Mouse (Mus musculus): ENCODE measurements around the gene Rnf5. TPM values are rescaled to one million over a fixed set of nuclear protein-coding genes. Genes with fewer than 3 reads are reported as not detected.

The Rnf5 gene
- polyA plus RNA-seq, 1 experiment = 34.1 TPM

GRCm38 (mm10) chr17:34593752-34594525, 9.6 kb downstream of the Rnf5 start:
- H3K27ac ChIP-seq (ENCODE audit: insufficient read depth, low read length) = no peak overlapping the region
- peaks cover 3% of the 10 kb centered on the region; the same call in 1 of the 2 replicates for H3K4me1 ChIP-seq (ENCODE audit: control insufficient read depth, insufficient read depth, low read length)
- H3K4me3 ChIP-seq (ENCODE audit: insufficient read depth, low read length) = peak overlapping the region; percentile 69
- no peak for TF ChIP-seq POLR2A (IDR thresholded peaks at IDR 0.05; ENCODE audit: low read depth, low read length)
- 0 out of 2 replicates have a peak, but pooled peaks have one; percentile 2 for TF ChIP-seq CTCF (IDR thresholded peaks at IDR 0.05; ENCODE audit: borderline replicate concordance, insufficient read depth, low read length)

GRCm38 (mm10) chr17:34592581-34593549, 10.6 kb downstream of the Rnf5 start:
- peaks cover 3% of the 10 kb centered on the region; the same call in 1 of the 2 replicates for H3K4me1 ChIP-seq (ENCODE audit: control insufficient read depth, insufficient read depth, low read length)
- peak overlapping the region; percentile 69 for H3K4me3 ChIP-seq (ENCODE audit: insufficient read depth, low read length)
- H3K27ac ChIP-seq (ENCODE audit: insufficient read depth, low read length) = peak overlapping the region; percentile 82
- TF ChIP-seq CTCF (IDR thresholded peaks at IDR 0.05; ENCODE audit: borderline replicate concordance, insufficient read depth, low read length) (no peak), POLR2A (IDR thresholded peaks at IDR 0.05; ENCODE audit: low read depth, low read length) (0 out of 2 replicates have a peak, but pooled peaks have one; percentile 42)

GRCm38 (mm10) chr17:34591994-34592375, 11.5 kb downstream of the Rnf5 start:
- H3K27ac ChIP-seq (ENCODE audit: insufficient read depth, low read length) = peak overlapping the region; percentile 74
- H3K4me3 ChIP-seq (ENCODE audit: insufficient read depth, low read length) = peak overlapping the region; percentile 69
- H3K4me1 ChIP-seq (ENCODE audit: control insufficient read depth, insufficient read depth, low read length) = peaks cover 3% of the 10 kb centered on the region; the same call in 1 of the 2 replicates
- peak; percentile 81 for TF ChIP-seq POLR2A (IDR thresholded peaks at IDR 0.05; ENCODE audit: low read depth, low read length)
- no peak for TF ChIP-seq CTCF (IDR thresholded peaks at IDR 0.05; ENCODE audit: borderline replicate concordance, insufficient read depth, low read length)

GRCm38 (mm10) chr17:34591029-34591993, 12.2 kb downstream of the Rnf5 start, which contains the start of gene Pbx2:
Gene Pbx2 (plus strand): TSS chr17:34591266.
- Histone ChIP-seq H3K4me1 (ENCODE audit: control insufficient read depth, insufficient read depth, low read length) (peaks cover 3% of the 10 kb centered on the region; the same call in 1 of the 2 replicates), H3K27ac (ENCODE audit: insufficient read depth, low read length) (peak within 1 kb of the TSS; percentile 74), H3K4me3 (ENCODE audit: insufficient read depth, low read length) (peak within 1 kb of the TSS; percentile 69)
- TF ChIP-seq POLR2A (IDR thresholded peaks at IDR 0.05; ENCODE audit: low read depth, low read length) = no peak
- TF ChIP-seq CTCF (IDR thresholded peaks at IDR 0.05; ENCODE audit: borderline replicate concordance, insufficient read depth, low read length) = no peak

- no peak for TF ChIP-seq POLR2A (IDR thresholded peaks at IDR 0.05; ENCODE audit: low read depth, low read length)
- no peak for TF ChIP-seq CTCF (IDR thresholded peaks at IDR 0.05; ENCODE audit: borderline replicate concordance, insufficient read depth, low read length)
- Histone ChIP-seq H3K4me1 (ENCODE audit: control insufficient read depth, insufficient read depth, low read length) (peaks cover 3% of the 10 kb centered on the region; the same call in 1 of the 2 replicates), H3K27ac (ENCODE audit: insufficient read depth, low read length) (no peak overlapping the region), H3K4me3 (ENCODE audit: insufficient read depth, low read length) (no peak overlapping the region)
Observed at GRCm38 (mm10) chr17:34590154-34590987, 13.1 kb downstream of the Rnf5 start.

GRCm38 (mm10) chr17:34589681-34590101, 13.8 kb downstream of the Rnf5 start, which contains the start of gene Gpsm3:
Gene Gpsm3 (plus strand): TSS chr17:34589806.
- Histone ChIP-seq H3K4me1 (ENCODE audit: control insufficient read depth, insufficient read depth, low read length) (peaks cover 3% of the 10 kb centered on the region; the same call in 1 of the 2 replicates), H3K27ac (ENCODE audit: insufficient read depth, low read length) (no peak within 1 kb of the TSS), H3K4me3 (ENCODE audit: insufficient read depth, low read length) (no peak within 1 kb of the TSS)
- TF ChIP-seq CTCF (IDR thresholded peaks at IDR 0.05; ENCODE audit: borderline replicate concordance, insufficient read depth, low read length) (no peak), POLR2A (IDR thresholded peaks at IDR 0.05; ENCODE audit: low read depth, low read length) (no peak)

GRCm38 (mm10) chr17:34589206-34589605, 14.3 kb downstream of the Rnf5 start:
- no peak overlapping the region for H3K4me3 ChIP-seq (ENCODE audit: insufficient read depth, low read length)
- peaks cover 3% of the 10 kb centered on the region; the same call in 1 of the 2 replicates for H3K4me1 ChIP-seq (ENCODE audit: control insufficient read depth, insufficient read depth, low read length)
- no peak for TF ChIP-seq CTCF (IDR thresholded peaks at IDR 0.05; ENCODE audit: borderline replicate concordance, insufficient read depth, low read length)
- no peak for TF ChIP-seq POLR2A (IDR thresholded peaks at IDR 0.05; ENCODE audit: low read depth, low read length)
- no peak overlapping the region for H3K27ac ChIP-seq (ENCODE audit: insufficient read depth, low read length)

- peak; percentile 35 for TF ChIP-seq POLR2A (IDR thresholded peaks at IDR 0.05; ENCODE audit: low read depth, low read length)
- TF ChIP-seq CTCF (IDR thresholded peaks at IDR 0.05; ENCODE audit: borderline replicate concordance, insufficient read depth, low read length) = no peak
- H3K27ac ChIP-seq (ENCODE audit: insufficient read depth, low read length) = no peak overlapping the region
- no peak overlapping the region for H3K4me3 ChIP-seq (ENCODE audit: insufficient read depth, low read length)
- H3K4me1 ChIP-seq (ENCODE audit: control insufficient read depth, insufficient read depth, low read length) = peaks cover 3% of the 10 kb centered on the region; the same call in 1 of the 2 replicates
Observed at GRCm38 (mm10) chr17:34588767-34589166, 14.7 kb downstream of the Rnf5 start.

Data from embryonic fibroblast, embryonic 13.5 days (primary cell).